Mouse (Mus musculus) forebrain, embryonic 11.5 days (tissue): Measurements from ENCODE around the gene Cdh1. TPM values are rescaled to one million over a fixed set of nuclear protein-coding genes. Genes with fewer than 3 reads are reported as not detected.

Experiments
- ATAC-seq: fragments of 200-750 bp; cut with Nextera tagmentation; replicated peaks from 2 replicates; pipeline ENCODE4 v1.8.0; 2017; ENCODE audit warnings: moderate TSS enrichment; ENCODE audit not compliant: low FRiP score
- DNase-seq: peaks from one replicate; pipeline ENCODE4 v3.0.0-alpha.2; 2017; ENCODE audit warnings: low spot score
- H3K27ac ChIP-seq: fragments of 300-500 bp; sonication (generic); 2 replicates; pipeline ENCODE4 v1.5.1; 2014; ENCODE audit warnings: low read depth, low read length
- H3K27me3 ChIP-seq: fragments of 300-500 bp; sonication (generic); 2 replicates; pipeline ENCODE4 v1.6.1; 2014; ENCODE audit warnings: mild to moderate bottlenecking, low read length, mixed read lengths; ENCODE audit not compliant: control insufficient read depth, insufficient read depth
- H3K36me3 ChIP-seq: fragments of 300-500 bp; sonication (generic); 2 replicates; pipeline ENCODE4 v1.6.1; 2014; ENCODE audit warnings: mild to moderate bottlenecking, low read length, moderate library complexity, mixed read lengths; ENCODE audit not compliant: control insufficient read depth, insufficient read depth
- H3K4me1 ChIP-seq: fragments of 300-500 bp; sonication (generic); replicated peaks from 2 replicates; pipeline ENCODE4 v1.6.1; 2014; ENCODE audit warnings: low read length, mixed read lengths; ENCODE audit not compliant: control insufficient read depth, insufficient read depth
- H3K4me2 ChIP-seq: fragments of 300-500 bp; sonication (generic); 2 replicates; pipeline ENCODE4 v1.6.1; 2014; ENCODE audit warnings: low read depth, mild to moderate bottlenecking, low read length, moderate library complexity, mixed read lengths; ENCODE audit not compliant: severe bottlenecking
- H3K4me3 ChIP-seq: fragments of 300-500 bp; sonication (generic); 2 replicates; pipeline ENCODE4 v1.5.1; 2014; ENCODE audit warnings: low read depth, low read length
- H3K9ac ChIP-seq: fragments of 300-500 bp; sonication (generic); 2 replicates; pipeline ENCODE4 v1.6.1; 2014; ENCODE audit warnings: low read length
- H3K9me3 ChIP-seq: fragments of 300-500 bp; sonication (generic); 2 replicates; pipeline ENCODE4 v1.6.1; 2016; ENCODE audit warnings: low read length, mixed read lengths; ENCODE audit not compliant: control insufficient read depth
- WGBS: fragments of 180-500 bp; shearing (Covaris S2); extraction: QIAGEN DNeasy Blood & Tissue Kit; methylation state at CpG from one replicate; pipeline ENCODE4 v1.1.7; 2014; 5-methylcytosine and 5-hydroxymethylcytosine counted together
- polyA plus RNA-seq: library from polyadenylated mRNA; unstranded; fragments of >200 nt; fragmentation: Nextera tagmentation; extraction: Ambion mirVana; gene quantifications from 2 replicates; pipeline ENCODE4 v1.2.1, GENCODE M21; 2014

Gene Cdh1
- polyA plus RNA-seq: 5.1 and 5.7 TPM in 2 replicates

GRCm38 (mm10) chr8:106603131-106603819 is at the start of gene Cdh1:
Gene Cdh1, plus strand, starts transcription at chr8:106603351.
- ATAC-seq: peak; percentile 42; the same call in 1 of the 2 replicates
- Histone ChIP-seq H3K4me2 (peak within 1 kb of the TSS; percentile 97), H3K4me1 (peaks cover 11% of the 10 kb centered on the region; the same call in 1 of the 2 replicates), H3K36me3 (no peaks in the 10 kb centered on the region), H3K27me3 (peaks cover 42% of the 10 kb centered on the region), H3K9ac (peak within 1 kb of the TSS; percentile 41; the same call in 1 of the 2 replicates), H3K4me3 (peak within 1 kb of the TSS; percentile 48), H3K27ac (no peak within 1 kb of the TSS), H3K9me3 (no peaks in the 10 kb centered on the region)
- 1% methylated on average over 53 of the region's 53 CpGs for WGBS
- DNase-seq: peak; percentile 68

- Histone ChIP-seq H3K4me2 (no peak overlapping the region), H3K4me3 (no peak overlapping the region), H3K9me3 (peaks cover 6% of the 10 kb centered on the region), H3K36me3 (no peaks in the 10 kb centered on the region), H3K27ac (no peak overlapping the region), H3K9ac (no peak overlapping the region), H3K4me1 (no peaks in the 10 kb centered on the region), H3K27me3 (no peaks in the 10 kb centered on the region)
- WGBS: 95% methylated on average over 5 of the region's 5 CpGs
- ATAC-seq: no peak
- no peak for DNase-seq
Observed at GRCm38 (mm10) chr8:106554011-106554410, 49.1 kb upstream of the Cdh1 start.

GRCm38 (mm10) chr8:106556068-106556645 is 47.0 kb upstream of the Cdh1 start:
- DNase-seq (no peak), ATAC-seq (no peak)
- Histone ChIP-seq H3K4me3 (no peak overlapping the region), H3K27me3 (no peaks in the 10 kb centered on the region), H3K9ac (no peak overlapping the region), H3K36me3 (no peaks in the 10 kb centered on the region), H3K27ac (no peak overlapping the region), H3K4me1 (no peaks in the 10 kb centered on the region), H3K4me2 (no peak overlapping the region), H3K9me3 (peaks cover 6% of the 10 kb centered on the region)
- WGBS: 81% methylated on average over 6 of the region's 7 CpGs

GRCm38 (mm10) chr8:106559844-106560243 is 43.3 kb upstream of the Cdh1 start:
- Histone ChIP-seq H3K27me3 (no peaks in the 10 kb centered on the region), H3K4me3 (no peak overlapping the region), H3K9me3 (peaks cover 6% of the 10 kb centered on the region), H3K4me1 (no peaks in the 10 kb centered on the region), H3K27ac (no peak overlapping the region), H3K4me2 (no peak overlapping the region), H3K9ac (no peak overlapping the region), H3K36me3 (no peaks in the 10 kb centered on the region)
- ATAC-seq (no peak), DNase-seq (no peak)
- WGBS: 75% methylated on average over 9 of the region's 9 CpGs

GRCm38 (mm10) chr8:106561097-106561865 is 41.9 kb upstream of the Cdh1 start:
- no peak overlapping the region for H3K27ac ChIP-seq
- no peak overlapping the region for H3K4me2 ChIP-seq
- ATAC-seq (no peak), DNase-seq (peak; percentile 75)
- H3K36me3 ChIP-seq: no peaks in the 10 kb centered on the region
- H3K27me3 ChIP-seq: no peaks in the 10 kb centered on the region
- 32% methylated on average over 21 of the region's 21 CpGs for WGBS
- H3K4me3 ChIP-seq: no peak overlapping the region
- H3K4me1 ChIP-seq: no peaks in the 10 kb centered on the region
- peaks cover 6% of the 10 kb centered on the region for H3K9me3 ChIP-seq
- no peak overlapping the region for H3K9ac ChIP-seq

- no peak overlapping the region for H3K9ac ChIP-seq
- H3K4me1 ChIP-seq: no peaks in the 10 kb centered on the region
- no peak overlapping the region for H3K27ac ChIP-seq
- H3K27me3 ChIP-seq: no peaks in the 10 kb centered on the region
- no peaks in the 10 kb centered on the region for H3K9me3 ChIP-seq
- H3K36me3 ChIP-seq: no peaks in the 10 kb centered on the region
- no peak overlapping the region for H3K4me2 ChIP-seq
- DNase-seq (no peak), ATAC-seq (no peak)
- WGBS: 80% methylated on average over 3 of the region's 3 CpGs
- no peak overlapping the region for H3K4me3 ChIP-seq
Observed at GRCm38 (mm10) chr8:106563691-106564182, 39.4 kb upstream of the Cdh1 start.

- Histone ChIP-seq H3K9ac (no peak overlapping the region), H3K4me3 (no peak overlapping the region), H3K4me2 (no peak overlapping the region), H3K36me3 (no peaks in the 10 kb centered on the region), H3K4me1 (no peaks in the 10 kb centered on the region), H3K9me3 (no peaks in the 10 kb centered on the region), H3K27me3 (no peaks in the 10 kb centered on the region), H3K27ac (no peak overlapping the region)
- DNase-seq (no peak), ATAC-seq (no peak)
- WGBS: 54% methylated on average over 7 of the region's 7 CpGs
Observed at GRCm38 (mm10) chr8:106569006-106569405, 34.1 kb upstream of the Cdh1 start.

GRCm38 (mm10) chr8:106570386-106570785 is 32.8 kb upstream of the Cdh1 start:
- Histone ChIP-seq H3K36me3 (no peaks in the 10 kb centered on the region), H3K27me3 (no peaks in the 10 kb centered on the region), H3K9ac (no peak overlapping the region), H3K4me3 (no peak overlapping the region), H3K4me1 (no peaks in the 10 kb centered on the region), H3K4me2 (no peak overlapping the region), H3K27ac (no peak overlapping the region), H3K9me3 (no peaks in the 10 kb centered on the region)
- ATAC-seq: no peak
- no peak for DNase-seq
- WGBS: 83% methylated on average over 4 of the region's 4 CpGs
